Mouse (Mus musculus) neural tube, embryonic 11.5 days (tissue): ENCODE data around the gene Dnttip1. TPM values are rescaled to one million over a fixed set of nuclear protein-coding genes. Genes with fewer than 3 reads are reported as not detected.
A peak's percentile ranks its signal among the peaks of the same experiment; 100 is the strongest.

Source experiments
- ATAC-seq: fragments of 200-750 bp; cut with Nextera tagmentation; 2 replicates; pipeline ENCODE4 v1.8.0; 2017; ENCODE audit warnings: moderate number of reproducible peaks, mild to moderate bottlenecking, moderate TSS enrichment, moderate library complexity; ENCODE audit not compliant: insufficient read depth, low FRiP score, low TSS enrichment
- DNase-seq: peaks from one replicate; pipeline ENCODE4 v3.0.0-alpha.2; 2015; ENCODE audit warnings: low spot score
- H3K27ac ChIP-seq: fragments of 300-500 bp; sonication (generic); 2 replicates; pipeline ENCODE4 v1.5.1; 2014; ENCODE audit warnings: low read depth, mild to moderate bottlenecking, low read length
- H3K27me3 ChIP-seq: fragments of 300-500 bp; sonication (generic); 2 replicates; pipeline ENCODE4 v1.6.1; 2014; ENCODE audit warnings: mild to moderate bottlenecking, low read length, mixed read lengths; ENCODE audit not compliant: control insufficient read depth, insufficient read depth
- H3K36me3 ChIP-seq: fragments of 300-500 bp; sonication (generic); 2 replicates; pipeline ENCODE4 v1.6.1; 2014; ENCODE audit warnings: mild to moderate bottlenecking, low read length, moderate library complexity, mixed read lengths; ENCODE audit not compliant: control insufficient read depth, insufficient read depth
- H3K4me1 ChIP-seq: fragments of 300-500 bp; sonication (generic); 2 replicates; pipeline ENCODE4 v1.6.1; 2014; ENCODE audit warnings: low read length, mixed read lengths; ENCODE audit not compliant: control insufficient read depth, insufficient read depth
- H3K4me2 ChIP-seq: fragments of 300-500 bp; sonication (generic); 2 replicates; pipeline ENCODE4 v1.6.1; 2014; ENCODE audit warnings: low read depth, mild to moderate bottlenecking, moderate library complexity
- H3K4me3 ChIP-seq: fragments of 300-500 bp; sonication (generic); 2 replicates; pipeline ENCODE4 v1.5.1; 2014; ENCODE audit warnings: low read depth, low read length
- H3K9ac ChIP-seq: fragments of 300-500 bp; sonication (generic); 2 replicates; pipeline ENCODE4 v1.6.1; 2014; ENCODE audit warnings: mild to moderate bottlenecking, low read length
- H3K9me3 ChIP-seq: fragments of 300-500 bp; sonication (generic); 2 replicates; pipeline ENCODE4 v1.6.1; 2016; ENCODE audit warnings: low read length; ENCODE audit not compliant: control insufficient read depth
- WGBS: fragments of 180-500 bp; shearing (Covaris S2); extraction: QIAGEN DNeasy Blood & Tissue Kit; methylation state at CpG from one replicate; pipeline ENCODE4 v1.1.7; 2014; 5-methylcytosine and 5-hydroxymethylcytosine counted together
- polyA plus RNA-seq: library from polyadenylated mRNA; unstranded; fragments of >200 nt; fragmentation: Nextera tagmentation; extraction: Ambion mirVana; gene quantifications from 2 replicates; pipeline ENCODE4 v1.2.1, GENCODE M21; 2014

The Dnttip1 gene
- polyA plus RNA-seq, 1 experiment from 2014 or later, result 67.9 TPM

DNA sequence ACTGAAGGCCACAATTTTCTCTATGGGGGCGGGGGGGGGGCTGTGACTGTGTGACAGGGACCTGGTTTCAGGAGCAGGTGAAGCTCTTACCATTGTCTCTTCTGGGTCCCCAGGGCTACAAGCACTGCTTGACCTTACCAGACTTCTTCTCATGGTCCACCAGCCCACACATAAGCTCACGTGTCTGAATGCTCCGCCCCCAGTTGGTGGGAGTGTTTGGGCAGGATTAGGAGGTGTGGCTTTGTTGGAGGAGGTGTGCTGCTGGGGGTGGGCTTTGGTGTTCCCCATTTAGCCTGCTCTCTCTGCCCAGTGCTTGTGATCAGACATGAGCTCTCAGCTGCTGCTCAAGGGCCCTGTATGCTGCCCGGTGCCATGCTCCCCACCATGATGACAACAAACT lies 22.5 kb upstream of the Dnttip1 start:
- no peak overlapping the region for H3K9ac ChIP-seq
- no peak overlapping the region for H3K4me3 ChIP-seq
- H3K4me1 ChIP-seq, result no peaks in the 10 kb centered on the region
- 73% methylated on average over 4 of the region's 4 CpGs for WGBS
- no peaks in the 10 kb centered on the region for H3K9me3 ChIP-seq
- no peaks in the 10 kb centered on the region for H3K36me3 ChIP-seq
- no peak overlapping the region for H3K4me2 ChIP-seq
- DNase-seq, result no peak
- no peak overlapping the region for H3K27ac ChIP-seq
- no peak for ATAC-seq
- H3K27me3 ChIP-seq, result no peaks in the 10 kb centered on the region

GRCm38 (mm10) chr2:164725895-164726619 lies 19.7 kb upstream of the Dnttip1 start:
- Histone ChIP-seq H3K9me3 (no peaks in the 10 kb centered on the region), H3K9ac (no peak overlapping the region), H3K27ac (no peak overlapping the region), H3K4me1 (no peaks in the 10 kb centered on the region), H3K4me3 (no peak overlapping the region), H3K36me3 (no peaks in the 10 kb centered on the region), H3K27me3 (no peaks in the 10 kb centered on the region), H3K4me2 (no peak overlapping the region)
- DNase-seq (peak; percentile 76), ATAC-seq (no peak)
- WGBS, result 23% methylated on average over 6 of the region's 6 CpGs

GRCm38 (mm10) chr2:164731719-164732118 lies 14.1 kb upstream of the Dnttip1 start:
- no peak overlapping the region for H3K9ac ChIP-seq
- H3K4me3 ChIP-seq, result no peak overlapping the region
- H3K9me3 ChIP-seq, result no peaks in the 10 kb centered on the region
- H3K36me3 ChIP-seq, result no peaks in the 10 kb centered on the region
- H3K27me3 ChIP-seq, result no peaks in the 10 kb centered on the region
- DNase-seq, result no peak
- H3K4me1 ChIP-seq, result no peaks in the 10 kb centered on the region
- WGBS, result 75% methylated on average over 5 of the region's 5 CpGs
- H3K4me2 ChIP-seq, result no peak overlapping the region
- no peak overlapping the region for H3K27ac ChIP-seq
- ATAC-seq, result no peak

- Histone ChIP-seq H3K4me2 (no peak overlapping the region), H3K9ac (no peak overlapping the region), H3K36me3 (no peaks in the 10 kb centered on the region), H3K27ac (no peak overlapping the region), H3K9me3 (no peaks in the 10 kb centered on the region), H3K27me3 (no peaks in the 10 kb centered on the region), H3K4me1 (no peaks in the 10 kb centered on the region), H3K4me3 (no peak overlapping the region)
- DNase-seq, result no peak
- ATAC-seq, result no peak
- 93% methylated on average over 2 of the region's 2 CpGs for WGBS
Measured at GRCm38 (mm10) chr2:164733259-164733658, 12.5 kb upstream of the Dnttip1 start.

DNA sequence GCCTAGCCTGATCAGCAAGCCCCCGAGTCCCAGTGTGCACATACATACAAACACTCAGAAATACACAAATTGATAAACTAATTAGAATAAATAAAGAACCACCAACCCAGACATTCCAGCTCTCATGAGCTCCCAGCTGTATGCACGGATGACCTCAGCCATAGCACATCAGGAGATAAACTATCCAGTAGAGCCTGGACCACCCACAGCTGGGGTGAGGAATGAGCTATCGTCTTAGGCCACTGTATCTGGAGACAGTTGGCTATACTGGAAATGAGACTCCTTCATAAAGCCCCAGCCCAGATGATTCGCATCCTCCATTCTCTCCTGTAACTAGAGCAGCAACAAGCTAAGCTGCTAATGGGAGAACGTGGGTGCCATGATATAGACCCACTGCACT lies 10.9 kb upstream of the Dnttip1 start:
- Histone ChIP-seq H3K4me3 (no peak overlapping the region), H3K9ac (no peak overlapping the region), H3K36me3 (no peaks in the 10 kb centered on the region), H3K27ac (no peak overlapping the region), H3K4me2 (no peak overlapping the region), H3K4me1 (no peaks in the 10 kb centered on the region), H3K27me3 (no peaks in the 10 kb centered on the region), H3K9me3 (no peaks in the 10 kb centered on the region)
- WGBS, result 84% methylated on average over 5 of the region's 5 CpGs
- no peak for DNase-seq
- no peak for ATAC-seq

DNA sequence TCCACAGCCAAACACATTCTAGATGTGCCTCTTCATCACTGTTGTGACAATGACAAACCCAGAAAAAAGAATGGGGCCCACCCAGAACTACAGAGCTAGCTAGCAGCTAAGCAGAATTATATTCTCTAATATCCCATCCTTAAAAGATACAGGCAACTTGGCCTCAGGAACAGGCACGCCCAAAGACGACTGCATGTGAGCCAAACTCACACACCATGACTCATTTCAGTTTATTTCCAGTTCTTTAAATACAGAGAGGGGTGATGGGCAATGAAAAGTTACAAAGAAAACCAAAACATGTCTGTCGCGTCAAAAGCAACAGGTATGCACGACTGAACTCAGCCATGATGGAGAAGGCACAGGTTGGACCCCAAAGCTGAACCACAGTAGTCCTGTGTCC lies 10.3 kb upstream of the Dnttip1 start:
- WGBS, result 91% methylated on average over 5 of the region's 5 CpGs
- H3K27me3 ChIP-seq, result no peaks in the 10 kb centered on the region
- no peak for ATAC-seq
- H3K36me3 ChIP-seq, result no peaks in the 10 kb centered on the region
- H3K4me1 ChIP-seq, result no peaks in the 10 kb centered on the region
- H3K4me2 ChIP-seq, result no peak overlapping the region
- no peak overlapping the region for H3K27ac ChIP-seq
- no peak overlapping the region for H3K4me3 ChIP-seq
- no peaks in the 10 kb centered on the region for H3K9me3 ChIP-seq
- no peak overlapping the region for H3K9ac ChIP-seq
- DNase-seq, result no peak

- WGBS, result 72% methylated on average over 3 of the region's 3 CpGs
- H3K36me3 ChIP-seq, result no peaks in the 10 kb centered on the region
Measured at GRCm38 (mm10) chr2:164737377-164738090, 8.2 kb upstream of the Dnttip1 start.

GRCm38 (mm10) chr2:164739876-164740275 lies 5.9 kb upstream of the Dnttip1 start:
- H3K4me3 ChIP-seq, result no peak overlapping the region
- no peak for DNase-seq
- no peaks in the 10 kb centered on the region for H3K9me3 ChIP-seq
- H3K36me3 ChIP-seq, result no peaks in the 10 kb centered on the region
- no peaks in the 10 kb centered on the region; the same call in 1 of the 2 replicates for H3K4me1 ChIP-seq
- no peak overlapping the region for H3K27ac ChIP-seq
- H3K4me2 ChIP-seq, result no peak overlapping the region
- 68% methylated on average over 7 of the region's 7 CpGs for WGBS
- no peak for ATAC-seq
- H3K9ac ChIP-seq, result no peak overlapping the region
- no peaks in the 10 kb centered on the region for H3K27me3 ChIP-seq

More at GRCm38 (mm10) chr2:164737377-164738090, 8.2 kb upstream of the Dnttip1 start:
- Histone ChIP-seq H3K4me2 (no peak overlapping the region), H3K9me3 (no peaks in the 10 kb centered on the region), H3K4me3 (no peak overlapping the region), H3K4me1 (no peaks in the 10 kb centered on the region), H3K9ac (no peak overlapping the region), H3K27ac (no peak overlapping the region), H3K27me3 (no peaks in the 10 kb centered on the region)
- DNase-seq, result no peak
- no peak for ATAC-seq

GRCm38 (mm10) chr2:164744987-164745386 lies 796 bp upstream of the Dnttip1 start:
- DNase-seq, result no peak
- Histone ChIP-seq H3K27ac (no peak overlapping the region), H3K27me3 (no peaks in the 10 kb centered on the region), H3K36me3 (no peaks in the 10 kb centered on the region), H3K4me3 (peak overlapping the region; percentile 74), H3K4me2 (peak overlapping the region; percentile 53), H3K9me3 (no peaks in the 10 kb centered on the region), H3K9ac (peak overlapping the region; percentile 82; the same call in 1 of the 2 replicates), H3K4me1 (peaks cover 10% of the 10 kb centered on the region)
- 76% methylated on average over 13 of the region's 13 CpGs for WGBS
- ATAC-seq, result no peak
